Mouse (Mus musculus) layer of hippocampus, adult 2 months (tissue): ENCODE data around the gene Vash1. TPM values are rescaled to one million over a fixed set of nuclear protein-coding genes. Genes with fewer than 3 reads are reported as not detected.

ENCODE experiments used
- DNase-seq, 2 experiments: peaks; one replicate each; pipeline ENCODE4 v3.0.0; 2022; ENCODE audit warnings: low spot score in 2 of 2
- H3K27ac ChIP-seq: fragments of 200-600 bp; 2 replicates; pipeline ENCODE4 v1.8.1; 2022
- H3K4me3 ChIP-seq: fragments of 200-600 bp; 2 replicates; pipeline ENCODE4 v1.8.1; 2022; ENCODE audit warnings: mild to moderate bottlenecking
- CTCF ChIP-seq: fragments of 200-600 bp; conservative IDR thresholded peaks from 2 replicates; pipeline ENCODE4 v1.8.1; 2022; ENCODE audit warnings: antibody characterized with exemption, mild to moderate bottlenecking, moderate library complexity
- total RNA-seq, 2 experiments: library from RNA; stranded (reverse); gene quantifications; 2 replicates each; pipeline ENCODE4 v1.2.3; 2021

Gene Vash1
- total RNA-seq, 2 experiments from 2014 or later: 40.4 to 41.8 TPM

DNA sequence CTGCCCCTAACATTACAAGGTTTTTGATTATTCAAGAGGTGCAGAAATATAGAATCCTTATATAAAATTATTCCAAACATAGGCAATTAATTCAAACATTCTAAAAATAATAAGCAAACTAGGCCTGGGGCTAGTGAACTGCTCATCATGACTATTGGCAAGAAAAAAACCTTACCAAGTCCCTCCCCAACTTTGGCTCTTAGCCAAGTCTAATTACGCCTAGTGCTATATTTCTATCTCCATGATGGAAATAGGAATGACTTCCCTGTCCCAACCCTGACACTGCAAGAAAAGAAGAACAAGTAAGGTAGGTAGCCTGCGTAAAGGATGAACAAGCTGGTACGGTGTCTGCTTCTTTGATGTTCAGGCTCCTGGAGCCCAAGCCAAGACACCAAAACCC, 24.2 kb downstream of the Vash1 start:
- H3K4me3 ChIP-seq: no peak overlapping the region
- TF ChIP-seq CTCF: no peak
- DNase-seq: no peak
- no peak overlapping the region for H3K27ac ChIP-seq

- DNase-seq: no peak
- Histone ChIP-seq H3K27ac (no peak overlapping the region), H3K4me3 (no peak overlapping the region)
- no peak for TF ChIP-seq CTCF
These were observed 27.3 kb downstream of the Vash1 start for GRCm38 (mm10) chr12:86705843-86706242.

DNA sequence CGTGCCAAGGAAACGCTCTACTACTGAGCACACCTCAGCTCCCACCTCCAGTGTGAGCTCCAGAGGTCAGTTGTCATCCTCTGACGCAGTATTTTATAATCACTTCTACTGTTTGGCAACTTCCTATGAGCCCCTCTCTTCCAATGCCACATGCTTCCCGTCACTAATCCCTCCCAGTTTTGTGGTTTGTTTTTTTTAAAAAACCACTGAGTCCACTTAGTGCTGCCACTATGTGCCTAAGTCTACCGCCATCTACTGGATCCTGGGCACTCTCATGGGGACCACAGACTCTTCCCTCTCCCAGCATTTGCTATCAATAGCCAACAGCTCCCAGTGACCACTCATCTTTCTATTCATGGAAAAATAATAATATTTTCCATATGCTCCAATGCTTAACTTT, 35.5 kb downstream of the Vash1 start:
- peak overlapping the region; percentile 28; the same call in 1 of the 2 replicates for H3K27ac ChIP-seq
- DNase-seq: no peak
- peak; percentile 68 for TF ChIP-seq CTCF
- H3K4me3 ChIP-seq: no peak overlapping the region

- H3K4me3 ChIP-seq: no peak overlapping the region
- DNase-seq: peak; percentile 60 to 83
- peak; percentile 92 for TF ChIP-seq CTCF
- H3K27ac ChIP-seq: no peak overlapping the region
These were observed 36.9 kb downstream of the Vash1 start for GRCm38 (mm10) chr12:86715401-86715800.

- no peak overlapping the region for H3K27ac ChIP-seq
- H3K4me3 ChIP-seq: no peak overlapping the region
- no peak for DNase-seq
- TF ChIP-seq CTCF: no peak
These were observed 38.5 kb downstream of the Vash1 start for GRCm38 (mm10) chr12:86716962-86717361.

- no peak for TF ChIP-seq CTCF
- no peak for DNase-seq
- Histone ChIP-seq H3K27ac (no peak overlapping the region), H3K4me3 (no peak overlapping the region)
These were observed 41.6 kb downstream of the Vash1 start for GRCm38 (mm10) chr12:86719961-86720639.

GRCm38 (mm10) chr12:86721453-86721852, 43.0 kb downstream of the Vash1 start:
- Histone ChIP-seq H3K4me3 (no peak overlapping the region), H3K27ac (no peak overlapping the region)
- no peak for DNase-seq
- TF ChIP-seq CTCF: no peak

GRCm38 (mm10) chr12:86724300-86724699, 45.8 kb downstream of the Vash1 start:
- no peak for TF ChIP-seq CTCF
- DNase-seq: peak in 1 of 2 experiments; percentile 33
- no peak overlapping the region for H3K4me3 ChIP-seq
- H3K27ac ChIP-seq: peak overlapping the region; percentile 68

DNA sequence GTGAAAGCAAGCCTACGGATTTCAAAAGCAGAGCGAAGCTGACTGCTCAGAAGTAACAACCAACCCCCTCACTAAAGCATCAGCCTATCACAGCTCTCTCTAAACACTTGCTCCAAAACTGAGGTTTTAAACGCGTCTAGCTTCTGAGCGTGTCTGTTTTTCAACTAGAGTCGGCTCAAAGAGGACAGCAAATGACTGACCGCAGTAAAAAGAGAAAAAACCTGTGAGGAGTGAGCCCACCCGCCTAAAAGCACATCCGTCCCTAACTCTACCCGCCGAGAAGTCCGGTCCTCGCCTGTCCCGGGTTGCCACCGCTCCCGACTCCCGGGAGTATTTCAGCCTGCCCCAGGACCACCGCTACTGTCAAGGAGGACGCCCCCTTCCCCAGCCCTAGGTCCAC, 47.2 kb downstream of the Vash1 start:
- DNase-seq: peak in 1 of 2 experiments; percentile 27
- Histone ChIP-seq H3K4me3 (peak overlapping the region; percentile 85), H3K27ac (peak overlapping the region; percentile 58)
- no peak for TF ChIP-seq CTCF

DNA sequence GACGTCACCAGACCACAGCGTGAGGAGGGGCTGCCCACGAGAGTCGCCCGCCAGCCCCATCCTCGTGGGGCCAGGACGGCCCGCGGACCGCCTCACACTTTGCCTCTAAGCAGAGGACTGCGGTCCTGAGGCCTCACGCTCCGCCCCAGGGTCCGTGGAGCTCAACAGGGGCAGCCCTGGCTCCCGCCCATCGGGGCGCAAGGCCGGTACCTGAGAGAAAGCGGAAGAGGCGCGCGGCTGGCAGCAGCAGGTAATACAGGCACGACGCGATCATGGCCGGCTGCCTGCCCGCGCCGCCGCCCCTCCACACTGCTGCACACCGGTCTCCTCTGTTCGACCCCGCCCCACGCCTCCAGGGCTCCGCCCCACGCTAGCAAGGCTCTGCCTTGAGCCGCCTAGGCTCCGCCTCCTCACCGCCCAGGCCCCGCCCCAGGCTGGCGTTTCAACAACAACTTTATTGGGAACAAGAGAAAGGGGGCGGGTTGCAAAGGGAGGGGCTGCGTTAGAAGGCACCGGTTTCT, 47.7 kb downstream of the Vash1 start, which contains the start of gene Angel1:
Gene Angel1 (minus strand): TSS at position 341 of the 521 bp plus-strand sequence.
- DNase-seq: peak; percentile 95 to 96
- Histone ChIP-seq H3K27ac (peak within 1 kb of the TSS; percentile 58), H3K4me3 (peak within 1 kb of the TSS; percentile 85)
- peak; percentile 43 for TF ChIP-seq CTCF

- no peak for TF ChIP-seq CTCF
- no peak within 1 kb of the TSS for H3K4me3 ChIP-seq
- no peak for DNase-seq
- no peak within 1 kb of the TSS for H3K27ac ChIP-seq
These were observed 55.9 kb downstream of the Vash1 start, which contains the start of gene Lrrc74a for GRCm38 (mm10) chr12:86734319-86734810. Lrrc74a (plus strand) TSS chr12:86734369.

Other genes starting within 250 kb of the Vash1 start
- 1 to 10 TPM; 5.6 to 5.8 TPM for gene Angel1, start 47.8 kb downstream of the Vash1 start, total RNA-seq
- not detected for gene Lrrc74a, start 55.7 kb downstream of the Vash1 start, total RNA-seq
- gene Irf2bpl, start 206.1 kb downstream of the Vash1 start, total RNA-seq: 10 to 100 TPM; 69.8 to 70.2 TPM